Mouse (Mus musculus) limb, embryonic 15.5 days (tissue): ENCODE data around the gene Olfr288. TPM values are rescaled to one million over a fixed set of nuclear protein-coding genes. Genes with fewer than 3 reads are reported as not detected.

Experiments
- ATAC-seq: fragments of 200-750 bp; cut with Nextera tagmentation; 2 replicates; pipeline ENCODE4 v1.8.0; 2017; ENCODE audit warnings: low read depth, moderate TSS enrichment; ENCODE audit not compliant: insufficient number of reproducible peaks, low FRiP score, low TSS enrichment
- H3K27ac ChIP-seq: fragments of 300-500 bp; sonication (generic); 2 replicates; pipeline ENCODE4 v1.5.1; 2015; ENCODE audit warnings: moderate library complexity, mild to moderate bottlenecking, inconsistent platforms
- H3K27me3 ChIP-seq: fragments of 300-500 bp; sonication (generic); 2 replicates; pipeline ENCODE4 v1.6.1; 2015; ENCODE audit warnings: inconsistent platforms
- H3K36me3 ChIP-seq: fragments of 300-500 bp; sonication (generic); 2 replicates; pipeline ENCODE4 v1.6.1; 2015; ENCODE audit warnings: inconsistent platforms
- H3K4me1 ChIP-seq: fragments of 300-500 bp; sonication (generic); 2 replicates; pipeline ENCODE4 v1.6.1; 2015; ENCODE audit warnings: inconsistent platforms
- H3K4me2 ChIP-seq: fragments of 300-500 bp; sonication (generic); 2 replicates; pipeline ENCODE4 v1.6.1; 2015; ENCODE audit warnings: mild to moderate bottlenecking, inconsistent platforms
- H3K4me3 ChIP-seq: fragments of 300-500 bp; sonication (generic); 2 replicates; pipeline ENCODE4 v1.5.1; 2015; ENCODE audit warnings: mild to moderate bottlenecking, inconsistent platforms
- H3K9ac ChIP-seq: fragments of 300-500 bp; sonication (generic); 2 replicates; pipeline ENCODE4 v1.6.1; 2015; ENCODE audit warnings: inconsistent platforms
- H3K9me3 ChIP-seq: fragments of 300-500 bp; sonication (generic); 2 replicates; pipeline ENCODE4 v1.6.1; 2016; ENCODE audit warnings: inconsistent platforms
- WGBS: fragments of 180-500 bp; shearing (Covaris S2); methylation state at CpG from one replicate; pipeline ENCODE4 v1.1.7; 2015; 5-methylcytosine and 5-hydroxymethylcytosine counted together
- polyA plus RNA-seq: library from polyadenylated mRNA; unstranded; fragments of >200 nt; fragmentation: Nextera tagmentation; extraction: Ambion mirVana; gene quantifications from 2 replicates; pipeline ENCODE4 v1.2.1, GENCODE M21; 2015

Olfr288 gene
- polyA plus RNA-seq, 1 experiment from 2014 or later, result not detected

- peak; percentile 56 for ATAC-seq
- peak overlapping the region; percentile 97 for H3K4me3 ChIP-seq
- H3K27ac ChIP-seq, result peak overlapping the region; percentile 77
- H3K9me3 ChIP-seq, result no peaks in the 10 kb centered on the region
- peaks cover 23% of the 10 kb centered on the region for H3K36me3 ChIP-seq
- no peaks in the 10 kb centered on the region for H3K27me3 ChIP-seq
- H3K4me1 ChIP-seq, result peaks cover 13% of the 10 kb centered on the region
- under 1% methylated on average over 36 of the region's 36 CpGs for WGBS
- peak overlapping the region; percentile 82 for H3K4me2 ChIP-seq
- H3K9ac ChIP-seq, result peak overlapping the region; percentile 89
Observed at GRCm38 (mm10) chr15:98144861-98145507, 50.4 kb downstream of the Olfr288 start.

- peaks cover 13% of the 10 kb centered on the region for H3K4me1 ChIP-seq
- H3K9me3 ChIP-seq, result no peaks in the 10 kb centered on the region
- H3K9ac ChIP-seq, result no peak overlapping the region
- H3K27me3 ChIP-seq, result no peaks in the 10 kb centered on the region
- 80% methylated on average over 10 of the region's 10 CpGs for WGBS
- H3K36me3 ChIP-seq, result peaks cover 43% of the 10 kb centered on the region
- ATAC-seq, result no peak
- H3K27ac ChIP-seq, result no peak overlapping the region
- H3K4me3 ChIP-seq, result no peak overlapping the region
- H3K4me2 ChIP-seq, result no peak overlapping the region
Observed at GRCm38 (mm10) chr15:98142515-98142914, 52.8 kb downstream of the Olfr288 start.

- H3K27ac ChIP-seq, result no peak overlapping the region
- 88% methylated on average over 5 of the region's 5 CpGs for WGBS
- no peaks in the 10 kb centered on the region for H3K9me3 ChIP-seq
- H3K9ac ChIP-seq, result no peak overlapping the region
- no peak for ATAC-seq
- H3K4me1 ChIP-seq, result peaks cover 12% of the 10 kb centered on the region
- H3K4me2 ChIP-seq, result no peak overlapping the region
- no peaks in the 10 kb centered on the region for H3K27me3 ChIP-seq
- peaks cover 60% of the 10 kb centered on the region for H3K36me3 ChIP-seq
- no peak overlapping the region for H3K4me3 ChIP-seq
Observed at GRCm38 (mm10) chr15:98140809-98141208, 54.5 kb downstream of the Olfr288 start.

- peaks cover 7% of the 10 kb centered on the region for H3K4me1 ChIP-seq
- no peaks in the 10 kb centered on the region for H3K27me3 ChIP-seq
- H3K9ac ChIP-seq, result no peak overlapping the region
- no peak overlapping the region for H3K27ac ChIP-seq
- H3K4me2 ChIP-seq, result no peak overlapping the region
- no peaks in the 10 kb centered on the region for H3K9me3 ChIP-seq
- peaks cover 71% of the 10 kb centered on the region for H3K36me3 ChIP-seq
- WGBS, result 58% methylated on average over 7 of the region's 7 CpGs
- H3K4me3 ChIP-seq, result no peak overlapping the region
- ATAC-seq, result no peak
Observed at GRCm38 (mm10) chr15:98139763-98140162, 55.6 kb downstream of the Olfr288 start.

- WGBS, result 89% methylated on average over 9 of the region's 9 CpGs
- H3K27me3 ChIP-seq, result no peaks in the 10 kb centered on the region
Observed at GRCm38 (mm10) chr15:98136871-98137270, 58.5 kb downstream of the Olfr288 start.

More at GRCm38 (mm10) chr15:98136871-98137270, 58.5 kb downstream of the Olfr288 start:
- H3K9me3 ChIP-seq, result no peaks in the 10 kb centered on the region
- no peak for ATAC-seq
- no peak overlapping the region for H3K4me2 ChIP-seq
- H3K36me3 ChIP-seq, result peaks cover 90% of the 10 kb centered on the region
- no peak overlapping the region for H3K4me3 ChIP-seq
- no peak overlapping the region for H3K9ac ChIP-seq
- H3K4me1 ChIP-seq, result no peaks in the 10 kb centered on the region
- H3K27ac ChIP-seq, result no peak overlapping the region

Other genes with a start within 250 kb of the Olfr288 start
- 48.8 and 51.3 TPM in 2 replicates for gene Tmem106c, start 231.3 kb downstream of the Olfr288 start, polyA plus RNA-seq
- 807 and 885 TPM in 2 replicates for gene Col2a1, start 190.8 kb downstream of the Olfr288 start, polyA plus RNA-seq
- gene Pfkm, start 103.0 kb downstream of the Olfr288 start, polyA plus RNA-seq, result 47.5 and 77.4 TPM in 2 replicates
- 28.6 and 29.3 TPM in 2 replicates for gene Senp1, start 101.8 kb downstream of the Olfr288 start, polyA plus RNA-seq
- 46.7 and 56.3 TPM in 2 replicates for gene Asb8, start 29.9 kb downstream of the Olfr288 start, polyA plus RNA-seq
- gene Ccdc184, start 28.4 kb downstream of the Olfr288 start, polyA plus RNA-seq, result 0.20 and 0.40 TPM in 2 replicates
- not detected in 2 replicates for gene Gm44579, start 25.4 kb upstream of the Olfr288 start, polyA plus RNA-seq
- not detected in 2 replicates for gene Olfr287, start 25.5 kb upstream of the Olfr288 start, polyA plus RNA-seq
- gene Olfr286, start 38.9 kb upstream of the Olfr288 start, polyA plus RNA-seq, result not detected in 2 replicates
- gene H1fnt, start 61.8 kb upstream of the Olfr288 start, polyA plus RNA-seq, result not detected in 2 replicates
- 0.20 and 0.56 TPM in 2 replicates for gene Zfp641, start 100.6 kb upstream of the Olfr288 start, polyA plus RNA-seq
- gene Olfr285, start 121.8 kb upstream of the Olfr288 start, polyA plus RNA-seq, result not detected in 2 replicates
- gene Olfr284, start 145.4 kb upstream of the Olfr288 start, polyA plus RNA-seq, result not detected in 2 replicates
- not detected in 2 replicates for gene Olfr283, start 185.4 kb upstream of the Olfr288 start, polyA plus RNA-seq
- not detected in 2 replicates for gene Olfr282, start 235.7 kb upstream of the Olfr288 start, polyA plus RNA-seq